Mouse (Mus musculus): ENCODE measurements at regions not wholly inside any gene's neighbourhood (a gene's known extent, or its start where the extent isn't known, plus 50 kb on each side); places are given as distances from the start of the nearest gene placed in this dataset.

GRCm38 (mm10) chr5:41563441-41563840 is 144.5 kb downstream of the Rab28 start:
- DNase-seq (ENCODE audit: inconsistent age in 2 of 2, low spot score in 1 of 2), result no peak

- DNase-seq (ENCODE audit: inconsistent age in 2 of 2, low spot score in 1 of 2), result no peak
Observed at GRCm38 (mm10) chr5:41562299-41562698, 145.7 kb downstream of the Rab28 start.

GRCm38 (mm10) chr5:41556700-41557309 is 151.2 kb downstream of the Rab28 start:
- no peak for DNase-seq (ENCODE audit: inconsistent age in 2 of 2, low spot score in 1 of 2)

GRCm38 (mm10) chr5:41554312-41554711 is 153.6 kb downstream of the Rab28 start:
- DNase-seq (ENCODE audit: inconsistent age in 2 of 2, low spot score in 1 of 2), result no peak

GRCm38 (mm10) chr5:41550063-41550462 is 157.9 kb downstream of the Rab28 start:
- DNase-seq (ENCODE audit: inconsistent age in 2 of 2, low spot score in 1 of 2), result no peak

DNA sequence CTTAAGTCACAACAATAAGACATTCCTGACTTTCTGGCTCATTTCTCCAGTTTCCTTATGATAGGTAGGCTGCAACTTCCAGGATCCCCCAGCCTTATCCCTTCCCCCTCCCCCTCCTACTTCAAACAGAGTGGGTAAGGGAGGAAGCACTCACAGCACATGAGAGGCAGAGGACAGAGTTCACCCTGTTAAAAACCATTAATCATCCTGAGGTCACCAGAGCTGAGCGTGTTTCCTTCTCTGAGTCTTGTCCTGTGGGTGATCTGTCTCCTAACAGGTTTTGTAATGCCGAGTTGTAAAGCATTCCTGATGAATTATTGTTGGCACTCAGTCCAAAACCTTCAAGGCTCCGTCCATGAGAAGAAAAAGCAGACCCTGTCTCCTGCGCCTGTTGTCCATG is 161.0 kb downstream of the Rab28 start:
- DNase-seq (ENCODE audit: inconsistent age in 2 of 2, low spot score in 1 of 2), result peak in 1 of 2 experiments; percentile 29

DNA sequence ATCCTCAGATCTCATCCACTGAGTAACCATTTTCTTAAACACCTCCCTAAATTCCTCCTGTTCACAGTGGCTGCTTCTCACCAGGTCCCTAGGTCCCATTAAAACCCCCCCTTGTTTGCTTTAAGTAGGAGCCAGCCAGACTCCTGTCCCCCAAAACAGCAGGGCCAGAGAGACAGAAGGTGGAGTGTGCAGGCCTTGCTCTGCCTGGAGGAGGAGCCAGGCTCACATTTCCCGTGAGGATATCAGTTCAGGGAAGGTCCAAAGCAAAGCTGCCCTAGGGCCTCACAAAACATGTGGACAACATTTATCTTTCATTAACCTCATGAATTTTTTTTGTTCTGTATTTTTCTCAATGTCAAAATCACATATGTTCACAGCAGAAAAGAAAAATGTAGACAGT is 167.2 kb downstream of the Rab28 start:
- DNase-seq (ENCODE audit: inconsistent age in 2 of 2, low spot score in 1 of 2), result no peak

- DNase-seq (ENCODE audit: inconsistent age in 2 of 2, low spot score in 1 of 2), result no peak
Observed at GRCm38 (mm10) chr5:41534598-41534997, 173.4 kb downstream of the Rab28 start.
